Mouse (Mus musculus) erythroid progenitor cell, adult 5-6 weeks (primary cell): ENCODE results near the gene Rnf130. TPM values are rescaled to one million over a fixed set of nuclear protein-coding genes. Genes with fewer than 3 reads are reported as not detected.

Experiments used
- ATAC-seq: replicated peaks from 2 replicates; pipeline ENCODE4 v1.8.0; 2016; ENCODE audit warnings: moderate number of reproducible peaks, mild to moderate bottlenecking, moderate TSS enrichment, inconsistent platforms; ENCODE audit not compliant: poor library complexity, low FRiP score, severe bottlenecking
- total RNA-seq, 2 experiments: library from RNA; stranded (forward) in 1 of 2; stranded (reverse) in 1 of 2; fragments of 150-400 nt in 1 of 2; fragments of 186-747, 209-891 nt in 1 of 2; gene quantifications; 2 replicates each; pipeline versions ENCODE4 v1.2.3 to v1.2.4; 2015 to 2017; ENCODE audit warnings: low replicate concordance in 2 of 2

The Rnf130 gene
- total RNA-seq (2015; ENCODE audit: low replicate concordance) (57.7 and 64.6 TPM in 2 replicates), total RNA-seq (2017; ENCODE audit: low replicate concordance) (47.5 and 48.2 TPM in 2 replicates)

DNA sequence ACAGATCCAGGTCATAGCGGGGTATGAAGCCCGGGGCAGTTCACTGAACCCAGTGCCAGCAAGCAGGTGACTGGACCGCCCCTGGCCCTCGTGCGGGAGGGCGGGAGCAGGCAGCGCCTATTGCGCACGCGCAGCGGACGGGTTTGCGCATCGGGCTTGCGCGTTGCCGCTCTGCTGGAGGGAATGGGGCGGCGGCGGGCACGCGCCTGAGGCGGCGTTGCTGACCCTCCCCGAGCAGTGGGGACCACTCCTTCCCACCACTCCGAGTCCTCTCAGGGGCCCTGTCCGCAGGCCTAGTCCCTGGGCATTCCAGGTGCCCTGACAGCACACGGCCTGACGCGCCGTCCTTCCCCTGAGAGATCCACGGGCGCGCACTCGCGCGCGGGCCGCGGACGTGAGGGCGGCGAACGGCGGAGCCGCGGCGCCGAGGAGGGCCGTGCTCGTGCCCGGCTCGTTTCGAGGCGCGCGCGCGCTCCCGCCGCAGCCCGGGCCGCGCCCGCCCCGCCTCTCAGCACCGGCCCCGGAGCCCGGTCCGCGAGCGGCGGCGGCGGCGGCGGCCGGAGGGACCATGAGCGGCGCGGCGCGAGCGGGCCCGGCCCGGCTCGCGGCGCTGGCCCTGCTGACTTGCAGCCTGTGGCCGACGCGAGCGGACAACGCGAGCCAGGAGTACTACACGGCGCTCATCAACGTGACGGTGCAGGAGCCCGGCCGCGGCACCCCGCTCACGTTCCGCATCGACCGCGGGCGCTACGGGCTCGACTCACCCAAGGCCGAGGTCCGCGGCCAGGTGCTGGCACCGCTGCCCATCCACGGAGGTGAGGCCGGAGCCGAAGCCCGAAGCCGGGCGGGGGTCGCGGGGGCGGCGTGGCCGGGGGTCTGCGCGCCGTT is at the start of gene Rnf130:
Rnf130 (plus strand) TSS at position 514 of the 888 bp plus-strand sequence.
- peak; percentile 90 for ATAC-seq

DNA sequence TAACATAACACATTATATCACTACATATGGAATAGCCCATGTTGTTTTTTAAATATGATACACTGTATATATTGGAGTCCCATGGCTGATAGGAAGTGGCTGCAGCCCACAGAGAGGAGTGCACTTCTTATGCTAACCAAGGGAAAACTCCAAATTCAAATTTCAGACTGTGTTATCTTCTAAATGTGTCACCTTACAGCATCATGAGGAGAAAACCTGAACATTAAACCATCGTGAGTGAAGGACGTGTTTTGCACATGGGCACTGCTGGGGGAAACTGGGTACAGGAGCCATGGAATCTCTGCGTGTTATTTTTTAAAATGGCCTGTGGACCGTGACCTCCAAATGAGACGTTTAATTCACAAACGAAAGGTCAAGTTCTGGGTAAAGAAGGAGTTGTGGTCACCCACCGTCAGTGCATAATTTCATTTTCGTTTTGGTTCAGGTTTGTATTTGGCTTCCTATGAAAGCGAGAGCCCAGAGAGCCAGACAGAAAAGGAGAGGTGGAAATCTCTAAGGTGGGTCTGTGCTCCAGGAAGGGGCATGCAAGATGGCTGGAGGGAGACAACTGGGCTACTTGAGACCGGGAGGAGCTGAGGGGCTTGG is 47.1 kb upstream of the Rnf130 start:
- no peak for ATAC-seq

DNA sequence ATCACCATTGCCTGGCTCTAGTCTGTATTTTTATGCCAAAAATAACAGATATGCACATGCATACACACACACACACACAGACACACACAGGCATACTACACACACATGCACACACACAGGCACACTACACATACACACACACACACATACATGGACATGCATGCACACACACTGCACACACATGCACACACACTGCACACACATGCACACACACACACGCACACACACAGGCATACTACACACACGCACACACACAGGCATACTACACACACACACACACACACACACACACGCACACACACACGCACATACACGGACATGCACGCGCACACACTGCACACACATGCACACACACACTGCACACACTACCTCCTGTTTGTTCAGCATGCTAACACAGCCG is 46.2 kb upstream of the Rnf130 start:
- no peak for ATAC-seq

DNA sequence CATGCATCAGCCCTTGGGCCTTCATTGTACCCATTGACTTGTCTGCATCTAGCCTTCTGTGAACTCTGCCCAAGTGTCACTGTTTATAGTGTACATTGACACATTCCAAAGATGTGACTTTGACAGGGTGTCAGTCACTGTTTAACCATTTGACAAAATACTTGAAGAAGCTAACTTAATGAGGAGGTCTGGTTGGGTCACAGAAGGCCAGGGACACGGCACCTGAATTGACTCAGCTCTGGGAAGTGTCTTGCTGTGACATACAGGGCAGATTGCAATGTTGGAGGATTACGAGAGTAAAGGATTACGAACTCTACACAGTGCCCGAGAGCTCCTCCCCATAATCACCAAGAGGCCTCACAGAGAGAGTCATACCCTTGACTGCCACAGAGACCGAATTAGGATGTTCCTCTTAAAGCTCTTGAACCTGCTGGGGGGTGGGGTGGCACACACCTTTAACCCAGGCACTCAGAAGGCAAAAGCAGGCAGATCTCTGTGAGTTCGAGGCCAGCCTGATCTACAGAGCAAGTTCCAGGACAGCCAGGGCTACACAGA is 44.4 kb upstream of the Rnf130 start:
- ATAC-seq: no peak

DNA sequence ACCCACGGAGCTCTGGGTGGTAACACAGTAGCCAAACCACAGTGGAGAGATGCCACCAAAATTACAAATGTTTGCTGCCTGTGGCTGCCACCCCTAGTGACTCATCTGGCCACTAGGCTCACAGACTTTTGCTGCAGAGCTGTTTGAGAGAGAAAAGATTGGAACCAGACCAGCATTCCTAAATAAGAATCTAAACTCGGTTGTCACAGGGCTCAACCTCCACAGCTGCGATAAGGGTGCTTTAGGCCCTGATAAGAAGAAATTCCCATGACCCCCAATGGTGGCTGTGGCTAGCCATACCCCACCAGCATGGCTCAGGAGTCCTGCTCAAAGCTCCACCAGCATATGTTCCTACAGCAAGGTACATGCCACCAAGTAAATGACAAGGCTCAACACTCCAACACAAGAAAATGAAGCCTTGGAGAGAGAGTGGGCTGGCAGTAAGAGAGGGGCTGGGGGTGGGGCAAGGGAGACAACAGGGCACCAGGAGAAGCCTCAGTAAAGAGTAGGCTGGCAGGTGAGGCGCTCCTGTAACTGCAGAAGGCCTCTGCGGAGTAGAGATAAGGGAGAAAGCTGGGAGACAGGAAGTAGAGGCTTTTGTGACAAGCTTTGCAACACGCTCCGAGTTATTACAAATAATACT is 43.7 kb upstream of the Rnf130 start:
- ATAC-seq: peak; percentile 77

DNA sequence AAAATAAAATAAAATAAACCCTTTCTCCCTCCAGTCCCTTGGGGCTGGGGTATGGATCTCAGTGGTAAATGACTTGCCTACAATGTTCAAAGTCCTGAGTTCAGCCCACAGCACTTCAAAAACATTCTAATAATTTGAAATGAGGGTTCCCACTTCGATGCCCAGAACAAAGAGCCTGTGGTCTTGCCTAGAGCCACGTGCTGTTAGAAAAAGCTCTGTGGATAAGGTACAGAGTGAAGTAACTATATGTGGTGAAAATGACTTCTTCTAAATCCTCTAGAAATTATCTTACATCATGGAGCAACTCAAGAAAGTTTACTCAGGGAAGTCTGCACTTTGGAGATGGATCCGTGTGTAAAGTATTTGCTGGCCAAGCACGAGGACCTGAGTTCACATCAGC is 43.1 kb upstream of the Rnf130 start:
- no peak for ATAC-seq

DNA sequence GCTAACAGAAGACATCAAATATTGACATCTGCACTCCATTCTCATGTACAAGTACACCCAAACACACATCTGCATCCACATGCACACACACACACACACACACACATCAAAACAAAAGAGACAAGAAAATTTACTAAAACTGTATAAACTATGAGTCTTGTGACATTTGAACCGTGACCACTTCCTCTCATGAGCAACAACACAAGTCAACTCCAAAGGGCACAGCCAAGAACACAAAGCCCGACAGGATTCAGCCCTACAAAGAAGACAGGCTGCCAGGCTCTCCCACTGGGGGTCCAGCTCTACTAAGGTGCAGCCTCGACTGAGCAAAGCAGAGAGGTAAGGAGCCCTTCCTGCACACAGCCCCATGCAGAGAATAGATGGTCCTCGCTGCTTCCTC is 42.3 kb upstream of the Rnf130 start:
- ATAC-seq: no peak

DNA sequence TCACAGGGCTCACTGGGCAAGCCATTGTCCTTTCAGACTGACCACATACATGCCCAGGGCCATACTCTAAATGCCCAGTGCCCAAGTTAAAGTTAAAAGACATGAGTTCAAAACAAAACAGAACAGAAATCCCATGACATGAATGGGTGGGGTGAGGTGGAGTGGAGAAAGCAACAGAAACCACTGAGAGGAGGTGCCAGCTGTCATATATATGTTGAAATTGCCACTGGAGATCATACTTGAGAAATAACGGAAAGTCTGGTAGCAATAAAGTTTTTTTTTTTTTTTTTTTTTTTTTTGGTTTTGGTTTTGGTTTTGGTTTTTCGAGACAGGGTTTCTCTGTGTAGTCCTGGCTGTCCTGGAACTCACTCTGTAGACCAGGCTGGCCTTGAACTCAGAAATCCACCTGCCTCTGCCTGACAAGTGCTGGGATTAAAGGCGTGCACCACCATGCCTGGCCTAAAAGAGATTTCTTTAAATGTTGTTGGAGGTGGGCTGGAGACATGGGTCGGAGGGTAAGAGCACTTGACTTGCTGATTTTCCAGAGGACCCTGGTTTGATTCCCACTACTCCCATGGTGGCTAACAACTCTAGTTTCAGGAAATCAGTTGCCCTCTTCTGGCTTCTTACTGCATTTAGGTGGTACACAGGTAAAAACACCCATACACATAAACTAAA is 41.1 kb upstream of the Rnf130 start:
- no peak for ATAC-seq

DNA sequence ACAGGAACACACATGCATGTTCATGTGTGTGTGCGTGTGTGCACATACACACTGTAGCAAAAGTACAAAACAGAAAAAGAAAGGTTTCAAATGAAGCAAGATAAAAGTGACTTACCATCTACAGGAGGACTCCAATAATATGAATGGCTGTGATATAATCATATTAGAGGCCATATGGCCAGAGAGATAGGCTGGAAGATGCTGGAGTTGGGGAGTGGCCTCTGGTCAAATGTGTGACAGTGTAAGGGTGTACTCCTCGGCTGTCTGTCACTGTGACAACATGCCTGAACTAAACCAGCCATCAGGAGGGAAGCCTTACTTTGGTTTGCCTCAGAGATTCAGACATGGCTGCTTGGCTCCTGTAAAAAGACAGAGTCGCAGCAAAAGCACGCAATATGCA is 40.1 kb upstream of the Rnf130 start:
- peak; percentile 77 for ATAC-seq

DNA sequence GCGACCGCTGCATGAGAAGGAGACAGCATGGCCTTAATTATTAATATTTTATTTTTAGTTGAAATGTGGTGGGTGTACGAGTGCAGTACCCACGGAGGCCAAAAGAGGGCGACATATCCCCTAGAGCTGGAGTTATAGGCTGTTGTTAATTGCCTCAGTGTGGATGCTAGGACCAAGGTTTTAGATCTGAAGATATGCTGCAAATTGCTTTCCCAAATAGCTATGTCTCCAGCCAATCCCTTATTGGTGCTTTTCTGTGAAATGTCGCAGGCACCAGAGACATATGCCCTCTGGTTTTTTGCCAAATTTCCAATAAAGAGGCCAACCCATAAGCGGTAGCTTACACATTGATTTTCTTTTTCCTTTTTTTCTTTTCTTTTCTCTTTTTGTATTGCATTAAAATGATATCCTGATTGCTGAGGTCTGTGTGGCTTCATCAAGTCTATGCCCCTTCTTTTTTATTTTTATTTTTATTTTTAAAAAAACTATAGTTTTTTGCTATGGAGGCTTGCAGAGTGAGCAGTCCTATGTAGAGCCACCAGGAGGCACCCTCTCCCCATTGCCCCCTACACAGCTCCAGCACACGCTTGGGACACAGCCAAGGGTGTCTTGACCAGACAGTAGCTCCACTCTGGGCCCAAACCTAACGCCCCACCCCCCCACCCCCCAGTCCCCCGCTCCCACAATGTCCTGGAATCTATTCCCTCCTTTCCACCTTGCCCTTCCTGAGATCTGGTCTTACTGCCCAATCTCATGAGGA is 38.7 kb upstream of the Rnf130 start:
- ATAC-seq: peak; percentile 41

DNA sequence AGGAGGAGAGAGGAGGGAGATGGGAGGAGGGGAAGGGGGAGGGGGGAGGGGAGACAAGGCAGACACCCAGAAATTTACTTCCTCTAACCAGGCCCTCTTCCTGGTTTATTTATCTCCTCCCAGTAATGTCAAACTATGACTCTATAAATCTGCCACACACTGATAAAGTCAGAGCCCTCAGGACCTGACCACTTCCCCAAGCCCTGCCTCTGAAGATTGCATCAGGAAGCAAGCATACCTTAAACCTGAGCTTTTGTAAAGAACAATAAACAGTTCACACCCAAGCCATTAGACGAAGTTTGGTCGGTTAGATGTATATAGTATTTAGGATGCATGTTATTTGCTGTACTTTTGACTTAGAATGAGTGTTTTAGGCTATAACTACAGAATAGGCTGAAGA is 30.6 kb upstream of the Rnf130 start:
- ATAC-seq: no peak

DNA sequence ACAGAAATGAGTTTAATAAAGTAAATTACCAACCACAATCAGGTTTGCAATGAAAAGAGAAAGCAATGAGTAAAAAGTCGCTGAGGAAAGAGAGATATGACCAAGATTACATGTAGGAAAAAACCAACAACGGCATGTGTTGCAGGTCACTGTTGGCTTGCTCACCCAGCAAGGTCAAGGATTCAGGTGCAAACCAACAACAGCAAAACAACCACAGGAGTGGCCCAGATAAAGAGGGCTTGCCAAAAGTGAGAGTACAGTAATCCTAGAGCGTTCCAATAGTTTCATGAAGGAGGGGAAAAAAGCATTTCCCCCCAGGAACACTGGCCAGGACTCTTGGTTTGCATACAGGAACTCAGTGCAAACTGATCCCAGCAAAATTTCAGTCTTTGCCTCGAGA is 28.7 kb upstream of the Rnf130 start:
- no peak for ATAC-seq

DNA sequence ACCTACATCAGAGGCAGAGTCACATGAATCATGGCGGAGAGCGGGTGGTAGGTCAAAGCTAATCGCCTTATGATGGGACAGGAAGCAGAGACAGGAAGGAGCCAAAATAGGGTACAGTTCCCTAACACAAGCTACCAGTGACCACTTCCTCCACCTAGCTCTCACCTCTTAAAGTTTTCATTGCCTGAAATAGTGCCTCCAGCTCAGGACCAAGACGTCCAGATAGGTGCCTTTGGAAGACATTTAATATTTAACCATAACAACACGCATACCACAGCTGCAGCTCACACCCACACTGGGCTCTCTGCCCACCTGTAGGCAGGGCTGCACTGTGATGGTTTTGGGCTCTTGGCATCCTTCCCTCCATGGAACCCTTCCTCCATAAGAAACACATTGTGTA is 27.8 kb upstream of the Rnf130 start:
- ATAC-seq: no peak

DNA sequence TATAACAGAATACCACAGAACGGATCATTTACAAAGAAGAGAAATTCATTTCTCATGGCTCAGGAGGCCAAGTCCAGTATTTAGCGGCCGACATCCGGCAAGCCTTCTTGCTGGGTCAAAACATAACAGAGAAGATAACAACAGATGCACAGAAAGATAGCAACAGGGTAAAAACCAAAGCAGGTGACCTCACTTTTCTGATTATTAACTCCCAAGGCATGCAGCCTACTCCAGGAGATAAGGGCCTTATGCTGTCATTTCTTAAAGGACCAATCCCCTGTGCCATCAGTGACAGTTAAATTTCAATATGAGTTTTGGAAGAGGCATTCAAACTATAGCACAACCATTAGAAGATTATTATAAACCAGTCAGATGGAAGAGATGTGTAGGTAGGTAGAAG is 22.3 kb upstream of the Rnf130 start:
- ATAC-seq: no peak

DNA sequence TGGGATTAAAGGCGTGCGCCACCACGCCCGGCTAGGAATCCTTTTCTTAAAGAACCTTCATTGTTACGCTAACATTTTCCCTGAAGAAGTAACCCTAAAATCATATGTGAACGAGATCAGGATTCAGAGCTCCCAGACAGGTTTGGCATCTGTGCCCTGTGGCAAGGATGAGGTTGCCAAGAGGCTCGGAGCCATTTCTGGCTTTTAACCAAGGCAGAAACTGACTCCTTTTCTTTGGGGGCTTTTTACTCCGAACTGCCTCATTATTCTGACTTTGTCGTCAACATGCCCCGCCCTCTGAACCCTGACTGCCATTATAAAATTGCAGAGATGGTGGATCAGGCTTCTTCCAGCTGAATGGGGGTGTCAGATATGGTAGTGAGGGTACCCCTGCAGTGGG is 17.4 kb upstream of the Rnf130 start:
- no peak for ATAC-seq

DNA sequence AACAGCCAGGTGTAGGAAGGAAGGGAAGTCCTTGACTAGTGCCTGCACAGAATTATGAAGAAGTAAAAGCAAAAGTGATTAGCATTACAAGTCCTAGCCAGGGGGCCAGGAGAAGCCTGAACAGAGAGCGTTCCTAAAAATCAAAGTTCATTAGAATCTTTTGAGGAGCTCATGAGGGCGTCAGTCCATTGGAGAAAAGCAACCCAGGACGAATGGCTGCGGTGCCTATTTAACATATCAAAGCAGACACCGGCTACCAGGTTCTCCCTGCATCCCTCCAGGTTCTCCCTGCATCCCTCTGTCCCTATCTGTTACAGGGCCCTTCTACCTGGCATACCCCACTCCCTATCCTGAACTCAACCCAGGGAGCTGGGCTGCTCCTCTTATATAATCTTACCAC is 16.9 kb upstream of the Rnf130 start:
- no peak for ATAC-seq

DNA sequence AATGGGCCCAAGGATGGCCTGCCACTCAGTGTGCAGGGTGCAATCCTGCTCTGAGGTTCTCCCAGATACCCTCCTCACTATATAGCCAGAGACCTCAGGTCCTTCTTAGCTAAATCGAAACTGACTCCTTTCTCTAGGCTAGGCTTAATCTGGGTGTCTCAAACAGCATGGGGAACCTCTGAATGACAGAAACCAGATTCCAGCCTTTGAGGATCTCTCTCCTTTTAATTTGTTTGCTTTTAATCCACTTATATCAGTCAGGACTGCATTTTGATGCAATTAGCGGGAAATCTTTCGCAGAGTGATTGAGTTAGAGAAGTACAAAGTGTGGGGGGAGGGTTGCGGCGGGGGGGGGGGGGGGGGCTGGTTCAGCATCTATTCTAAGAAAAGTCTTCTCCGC is 12.1 kb upstream of the Rnf130 start:
- ATAC-seq: no peak

DNA sequence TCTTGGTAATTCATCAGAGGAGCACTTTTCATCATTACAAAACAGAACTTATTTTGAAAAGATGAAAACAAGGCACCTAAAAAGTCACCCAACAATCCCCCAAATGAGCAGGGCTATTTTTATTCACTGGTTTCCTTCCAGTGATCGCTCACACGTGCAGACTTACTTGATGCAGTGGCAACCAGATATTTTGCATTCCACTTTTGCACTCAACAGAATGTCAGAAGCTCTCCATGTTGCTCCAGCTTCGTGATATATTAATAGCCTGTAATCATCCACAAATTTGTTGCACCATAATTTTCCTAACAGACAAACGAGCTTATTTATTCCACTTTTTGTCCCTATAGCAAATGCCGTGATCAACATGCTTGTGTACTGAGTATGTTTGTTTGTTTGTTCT is 8.6 kb upstream of the Rnf130 start:
- ATAC-seq: no peak

DNA sequence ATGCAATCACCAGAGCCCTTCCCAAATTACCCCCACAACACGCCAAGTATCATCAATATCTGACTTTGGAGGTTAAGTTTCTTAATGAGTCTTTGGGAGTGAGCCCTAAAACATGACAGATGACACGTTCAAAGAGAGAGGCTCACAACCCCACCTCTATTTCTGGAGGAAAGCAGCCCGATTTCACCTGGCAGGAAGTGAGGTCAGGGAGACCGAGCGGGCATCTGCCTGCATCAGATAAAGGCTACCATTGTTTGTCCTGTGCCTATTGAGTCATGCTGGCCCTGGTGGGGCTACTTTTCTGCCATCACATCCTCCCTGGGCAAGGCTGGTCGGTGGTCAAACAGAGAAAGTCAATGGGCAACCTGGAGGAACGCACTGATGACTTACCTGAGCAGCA is 7.6 kb upstream of the Rnf130 start:
- ATAC-seq: no peak
